Mouse (Mus musculus) megakaryocyte-erythroid progenitor cell, adult 5-6 weeks (primary cell): ENCODE measurements at regions not wholly inside any gene's neighbourhood (a gene's known extent, or its start where the extent isn't known, plus 50 kb on each side); places are given as distances from the start of the nearest gene placed in this dataset.

Source experiments
- ATAC-seq: replicated peaks from 2 replicates; pipeline ENCODE4 v1.8.0; 2016; ENCODE audit warnings: mild to moderate bottlenecking, inconsistent platforms; ENCODE audit not compliant: severe bottlenecking, poor library complexity, low FRiP score, low TSS enrichment

DNA sequence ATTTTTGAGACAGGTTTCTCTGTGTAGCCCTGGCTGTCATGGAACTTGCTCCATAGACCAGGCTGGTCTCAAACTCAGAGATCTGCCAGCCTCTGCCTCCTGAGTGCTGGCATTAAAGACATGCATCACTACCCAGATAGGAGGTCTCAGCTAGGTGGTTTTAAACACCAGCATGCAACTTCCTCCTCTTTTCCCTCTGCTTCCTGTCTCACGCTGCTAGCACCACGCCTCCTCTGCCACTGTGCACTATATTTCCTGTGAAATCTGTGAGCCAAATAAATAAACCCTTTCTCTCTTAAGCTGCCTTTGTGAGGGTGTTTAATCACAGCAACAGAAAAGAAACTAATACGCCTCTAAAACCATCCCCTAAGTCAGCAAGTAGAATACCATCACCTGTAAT lies 109.6 kb upstream of the Arg1 start:
- ATAC-seq = no peak

DNA sequence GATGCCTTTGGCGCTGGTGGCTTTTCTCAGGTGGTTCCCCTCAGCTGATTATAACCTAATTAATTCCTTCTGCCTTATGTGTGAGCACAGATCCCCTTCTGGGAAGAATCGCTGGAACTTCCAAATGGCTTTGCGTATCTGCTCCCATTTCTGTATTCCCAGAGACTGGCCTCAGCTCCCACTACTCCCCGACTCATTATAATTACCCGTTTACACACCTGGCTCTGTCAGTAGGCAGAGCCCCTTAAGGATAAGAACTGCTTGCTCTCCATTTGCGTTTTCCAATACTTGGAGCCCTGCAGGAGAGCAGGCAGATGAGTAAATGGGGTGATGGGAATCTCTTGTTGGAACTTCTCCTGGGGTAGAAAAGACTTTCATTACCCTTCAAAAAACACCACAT lies 108.1 kb upstream of the Arg1 start:
- ATAC-seq = no peak

DNA sequence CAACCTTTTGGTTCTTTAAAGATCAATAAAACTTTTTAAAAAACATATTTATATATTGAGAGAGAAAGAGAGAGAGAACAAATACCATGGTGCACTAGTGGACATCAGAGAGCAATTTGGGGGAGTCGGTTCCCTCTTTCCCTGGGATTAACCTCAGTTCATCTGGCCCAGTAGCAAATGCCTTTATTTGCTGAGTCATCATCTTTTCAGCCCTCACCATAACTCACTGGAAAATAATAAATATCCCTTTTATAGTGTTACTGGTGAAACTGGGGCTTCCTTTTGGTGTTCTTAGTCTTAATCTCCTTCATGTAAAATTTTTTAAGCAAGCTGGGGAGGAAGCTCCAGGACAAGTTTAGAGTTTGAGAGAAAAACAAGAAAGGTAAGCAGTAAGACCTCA lies 105.3 kb upstream of the Arg1 start:
- no peak for ATAC-seq

DNA sequence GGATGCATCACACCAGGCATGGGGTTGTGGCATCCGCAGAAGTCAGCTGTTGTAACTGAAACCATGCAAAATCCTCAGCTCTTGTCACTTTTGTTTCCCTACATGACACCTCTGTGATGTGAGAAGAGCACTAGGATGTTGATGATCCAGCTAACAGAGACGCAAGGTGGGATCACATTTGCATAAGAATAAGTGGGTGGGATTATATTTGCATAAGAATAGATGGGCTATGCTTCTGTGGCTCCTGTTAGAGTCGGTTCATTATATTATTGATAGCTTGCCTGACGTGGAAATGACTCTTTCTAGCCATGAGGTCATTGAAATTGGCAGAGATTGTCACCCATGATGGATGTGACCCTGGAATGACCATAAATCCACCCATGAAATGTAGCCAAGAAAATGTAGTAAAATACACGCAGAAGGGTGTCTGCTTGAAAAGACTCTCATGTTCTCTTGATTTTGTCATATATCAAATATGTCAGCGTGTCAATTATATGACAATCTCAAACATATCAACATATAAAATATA lies 102.2 kb upstream of the Arg1 start:
- ATAC-seq = no peak

DNA sequence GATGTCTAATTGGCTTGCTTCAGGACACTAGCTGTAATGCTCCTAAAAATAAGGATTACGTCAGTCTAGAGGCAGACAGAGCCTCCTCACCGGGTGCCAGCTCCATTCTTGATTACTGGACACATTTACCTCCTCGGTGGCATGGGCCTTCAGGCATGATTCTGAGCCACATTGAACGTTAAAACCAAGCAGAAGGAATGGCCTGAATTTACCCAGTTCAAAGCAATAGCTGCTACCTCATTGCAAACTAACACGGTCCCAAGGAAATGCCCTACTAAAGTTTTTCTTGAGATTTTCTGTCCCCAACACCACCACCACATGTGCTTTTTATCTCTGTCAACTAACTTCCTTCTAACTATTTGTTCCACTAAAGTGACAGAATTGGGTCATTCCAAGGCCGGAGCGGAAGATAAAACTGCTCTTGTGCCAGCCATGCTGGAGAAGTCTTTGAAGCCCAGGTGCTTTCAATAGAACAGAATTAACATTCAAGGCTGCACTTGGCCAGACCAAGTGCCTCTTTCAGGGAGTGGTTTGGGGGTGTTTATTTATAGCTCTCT lies 96.4 kb upstream of the Arg1 start:
- ATAC-seq = no peak

DNA sequence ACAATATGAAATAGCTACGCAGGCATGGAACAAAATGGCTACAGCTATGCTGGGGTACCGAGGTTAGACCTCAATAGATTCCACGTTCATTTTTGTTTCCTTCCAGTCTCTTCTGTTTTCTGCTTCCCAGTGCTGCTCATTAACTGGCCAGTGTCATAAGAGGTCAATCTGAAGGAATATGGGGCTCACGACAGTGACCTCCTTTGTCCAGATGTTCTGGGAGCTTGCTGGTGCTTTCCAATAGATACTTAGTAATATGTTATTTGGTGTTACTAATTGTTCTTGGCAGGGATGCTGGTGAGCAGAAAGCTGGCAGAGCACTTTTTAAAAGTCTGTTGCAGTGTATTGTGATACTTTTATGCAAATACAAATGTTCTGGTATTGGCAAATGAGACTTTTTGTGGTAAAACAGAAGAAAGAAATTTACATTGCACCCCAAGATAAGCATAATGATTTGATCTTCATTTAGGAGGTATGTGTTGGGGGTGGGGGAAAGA lies 95.8 kb upstream of the Arg1 start:
- no peak for ATAC-seq

DNA sequence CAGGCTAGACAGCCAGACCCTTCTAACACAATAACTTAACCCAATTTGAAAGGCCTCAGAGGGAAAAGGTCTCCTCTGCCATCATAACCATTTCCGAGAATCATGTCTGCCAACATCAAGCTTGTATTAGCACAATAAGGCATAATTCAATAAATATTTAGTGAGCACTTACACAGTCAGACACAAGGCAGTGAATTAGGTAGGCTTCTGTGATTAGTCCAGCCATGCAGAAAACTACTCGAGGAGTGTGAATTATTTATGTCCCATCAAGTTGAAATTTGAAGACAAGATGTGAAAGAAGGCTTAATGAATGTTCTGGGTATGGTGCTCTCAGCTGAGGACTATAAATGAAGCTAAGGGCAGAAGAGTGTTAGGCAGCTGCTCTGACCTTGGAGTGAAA lies 91.7 kb upstream of the Arg1 start:
- ATAC-seq = no peak

DNA sequence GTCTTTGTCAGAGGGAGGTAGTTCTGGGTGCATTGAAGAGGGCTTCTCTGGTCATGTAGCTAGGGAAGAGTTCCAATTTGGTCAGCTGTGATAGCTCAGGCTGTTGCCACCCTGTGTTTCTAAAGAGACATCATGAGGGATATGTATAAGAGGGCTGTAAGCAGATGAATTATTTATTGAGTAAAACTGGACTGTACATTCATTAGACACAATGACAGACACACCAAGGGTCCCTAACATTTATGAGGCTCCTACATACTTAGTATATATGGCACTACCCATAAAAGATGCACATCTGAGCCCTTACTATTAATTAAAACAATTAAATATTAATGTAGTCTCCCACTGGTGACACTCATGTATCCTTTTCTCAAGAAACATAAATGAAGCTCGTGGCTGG lies 90.6 kb upstream of the Arg1 start:
- ATAC-seq = no peak

DNA sequence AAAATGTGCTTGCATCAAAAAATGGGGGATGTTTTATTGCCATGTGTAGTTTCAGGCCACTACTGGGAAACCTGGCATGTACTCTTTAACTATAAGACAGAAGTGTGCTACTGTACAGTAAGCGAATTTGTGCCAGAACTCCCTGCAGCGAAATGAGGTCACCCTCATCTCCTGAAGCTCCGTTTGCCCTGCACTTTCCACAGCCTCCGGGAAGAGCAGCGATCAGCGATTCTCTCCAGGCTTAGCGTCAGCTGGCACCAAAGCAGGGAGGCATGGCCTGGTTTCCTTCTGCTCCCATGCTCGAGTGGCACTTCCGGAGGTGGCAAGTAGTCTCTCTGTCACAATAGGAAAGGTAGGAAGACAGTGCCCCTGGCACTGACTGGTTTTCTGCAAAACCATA lies 88.8 kb upstream of the Arg1 start:
- no peak for ATAC-seq

DNA sequence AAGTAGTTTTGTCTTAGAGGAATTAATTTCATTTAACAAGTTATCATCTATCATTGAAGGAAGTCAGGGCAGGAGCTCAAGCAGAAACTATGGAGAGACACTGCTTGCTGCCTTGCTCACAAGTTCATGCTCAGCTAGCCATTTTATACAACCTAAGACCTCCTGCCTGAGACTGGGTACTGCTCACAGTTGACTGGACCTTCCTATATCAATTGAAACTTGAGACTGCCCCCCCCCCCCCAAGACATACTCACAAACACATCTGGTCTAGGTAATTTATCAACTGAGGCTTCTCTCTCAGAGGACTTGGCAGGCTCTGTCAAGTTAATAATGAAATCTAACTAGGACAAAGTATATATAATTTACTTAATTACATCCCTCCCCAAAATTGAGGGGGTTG lies 84.8 kb upstream of the Arg1 start:
- ATAC-seq = no peak

DNA sequence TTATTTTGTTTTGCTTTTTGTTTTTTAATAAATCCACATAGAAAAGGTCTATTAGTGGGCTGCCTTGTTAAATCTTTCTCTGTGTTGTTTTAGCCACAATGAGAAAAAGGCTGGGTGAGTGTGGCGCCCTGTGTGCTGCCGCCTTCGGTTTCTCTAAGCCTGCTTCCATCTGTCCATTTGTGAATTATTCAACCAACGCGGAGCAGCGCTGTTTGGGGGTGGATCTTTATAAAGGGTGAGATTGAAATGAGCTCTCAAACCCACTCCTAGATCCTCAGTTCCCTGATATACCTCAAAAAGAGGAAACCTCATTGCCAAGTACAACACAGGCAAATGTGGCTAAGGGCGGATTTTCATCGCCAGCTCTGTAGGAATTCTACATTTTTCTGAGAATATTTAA lies 74.0 kb upstream of the Arg1 start:
- no peak for ATAC-seq

DNA sequence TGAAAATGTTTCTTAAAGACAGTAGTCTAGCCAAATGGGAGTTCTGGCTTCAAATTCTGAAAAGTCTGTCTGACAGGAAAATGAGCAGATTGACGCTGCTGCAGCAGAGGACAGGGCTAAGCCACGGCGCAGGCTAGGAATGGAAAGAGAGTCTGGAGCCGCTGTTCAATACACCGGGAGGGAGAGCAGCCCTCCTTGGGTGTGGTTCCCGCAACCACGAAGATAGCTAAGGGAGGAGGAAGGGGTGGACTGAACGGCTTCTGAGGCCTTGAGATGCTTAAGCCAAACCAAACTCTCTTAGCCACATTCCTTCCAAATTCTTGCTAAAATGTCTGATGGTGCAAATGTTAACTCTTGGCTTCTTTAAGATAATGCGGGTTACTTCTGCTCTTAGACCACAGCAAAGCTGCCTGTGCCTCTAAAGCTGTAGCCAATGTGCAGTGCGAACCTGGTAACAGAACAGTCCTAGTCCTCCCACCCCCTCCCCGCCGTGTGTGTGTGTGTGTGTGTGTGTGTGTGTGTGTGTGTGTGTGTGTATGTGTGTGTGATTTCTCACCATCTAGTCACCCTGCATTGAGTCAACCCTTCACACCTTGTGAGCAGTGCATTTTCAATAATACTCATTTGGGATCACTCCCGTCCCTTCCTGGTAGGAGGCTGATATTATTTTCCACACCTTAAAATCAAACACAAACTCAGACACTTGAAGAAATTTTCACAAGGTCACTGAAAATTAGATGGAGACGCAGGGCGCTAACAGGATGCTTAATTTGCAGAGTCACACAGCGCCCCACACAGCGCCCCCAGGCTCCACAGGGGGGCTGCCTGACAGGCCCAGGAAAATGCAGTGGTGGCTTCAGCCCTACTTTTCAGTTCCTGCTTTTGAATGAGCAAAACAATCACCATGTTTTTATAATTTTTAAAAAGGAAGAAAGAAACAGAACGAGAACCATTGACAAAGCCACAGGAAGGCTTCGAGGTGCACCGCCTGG lies 73.2 kb upstream of the Arg1 start:
- ATAC-seq = peak; percentile 95

DNA sequence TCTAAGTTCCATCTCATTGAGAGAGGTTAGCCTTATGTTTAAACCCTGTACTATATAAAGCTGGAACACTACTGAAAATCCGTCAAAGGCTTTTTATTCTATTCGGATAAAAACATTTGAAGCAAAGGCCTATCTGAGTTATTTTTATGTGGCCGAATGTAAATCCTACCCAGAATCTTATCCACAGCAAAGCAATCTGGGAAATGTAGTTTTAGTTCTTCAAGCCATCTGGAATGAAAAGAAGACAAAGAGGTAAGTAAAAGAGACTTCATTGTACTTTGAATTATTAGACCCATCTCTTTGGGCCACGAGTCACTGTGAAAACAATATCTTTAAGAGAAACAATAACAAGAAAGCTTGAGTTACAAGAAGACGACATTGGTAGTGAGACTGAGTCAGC lies 72.5 kb upstream of the Arg1 start:
- ATAC-seq = no peak

DNA sequence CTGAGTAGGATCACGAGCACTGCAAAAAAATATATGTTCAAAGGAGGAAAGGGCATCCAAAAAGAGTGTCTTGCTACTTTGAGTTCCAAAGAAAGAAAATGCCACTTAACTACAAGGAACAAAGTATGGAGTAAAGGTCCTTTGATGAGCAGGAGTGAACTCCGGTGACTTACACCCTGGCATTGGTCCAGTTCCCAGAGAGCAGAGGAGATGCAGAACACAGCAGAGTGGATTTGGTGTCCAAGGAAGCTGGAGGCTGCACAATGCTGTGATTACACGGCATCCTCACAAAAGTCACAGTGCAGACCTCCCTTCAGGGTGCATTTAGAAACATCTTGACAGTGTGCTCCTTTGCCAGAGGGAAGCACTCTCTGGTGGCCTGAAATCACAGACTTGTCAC lies 70.4 kb upstream of the Arg1 start:
- no peak for ATAC-seq

DNA sequence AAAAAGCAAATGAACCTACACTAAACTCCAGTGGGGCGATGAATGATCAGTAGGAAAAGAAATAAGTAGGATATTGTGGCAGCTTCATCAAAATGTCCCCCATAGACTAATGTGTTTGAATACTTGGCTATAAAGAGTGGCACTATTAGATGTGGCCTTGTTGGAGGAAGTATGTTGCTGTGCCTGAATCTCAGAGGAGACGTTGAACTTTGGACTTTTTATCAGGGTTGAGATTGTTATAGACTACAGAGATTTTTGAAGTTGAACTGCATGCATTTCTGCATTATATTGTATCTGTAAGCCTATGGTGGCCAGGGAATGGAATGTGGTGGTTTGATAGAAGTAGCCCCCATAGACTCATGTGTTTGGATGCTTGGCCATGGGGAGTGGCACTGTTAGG lies 68.5 kb upstream of the Arg1 start:
- no peak for ATAC-seq

DNA sequence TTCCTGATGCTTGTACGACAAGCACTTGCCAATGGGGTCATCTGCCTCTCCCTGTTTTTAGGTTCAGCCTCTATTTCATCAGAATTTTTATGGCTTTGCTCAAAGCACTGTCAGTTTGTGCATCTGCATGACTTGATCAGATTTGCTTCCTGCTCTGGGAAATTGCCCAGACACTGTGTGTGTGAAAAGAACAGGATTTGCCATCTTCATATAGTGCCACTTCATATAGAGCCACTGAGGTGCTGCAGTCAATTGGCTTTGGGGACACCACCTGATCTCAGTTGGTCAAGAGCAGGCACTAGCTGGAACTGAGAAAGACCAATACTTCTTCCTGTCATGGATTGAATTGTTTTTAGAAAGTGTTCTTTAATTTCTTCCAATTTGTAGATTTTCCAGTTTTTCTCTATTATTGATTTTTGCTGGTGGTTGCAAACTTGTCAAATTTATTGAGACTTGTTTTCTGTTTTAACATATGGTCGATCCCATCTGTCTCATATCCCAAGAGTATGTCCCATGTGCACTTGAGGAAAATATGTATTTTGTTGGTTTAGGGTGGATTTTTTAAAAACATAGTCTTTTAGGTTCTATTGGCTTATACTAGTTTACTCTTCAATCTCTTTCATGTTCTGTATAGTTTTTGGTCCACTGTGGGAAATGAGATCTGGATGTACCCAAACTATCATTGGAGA lies 62.8 kb upstream of the Arg1 start:
- ATAC-seq = no peak

DNA sequence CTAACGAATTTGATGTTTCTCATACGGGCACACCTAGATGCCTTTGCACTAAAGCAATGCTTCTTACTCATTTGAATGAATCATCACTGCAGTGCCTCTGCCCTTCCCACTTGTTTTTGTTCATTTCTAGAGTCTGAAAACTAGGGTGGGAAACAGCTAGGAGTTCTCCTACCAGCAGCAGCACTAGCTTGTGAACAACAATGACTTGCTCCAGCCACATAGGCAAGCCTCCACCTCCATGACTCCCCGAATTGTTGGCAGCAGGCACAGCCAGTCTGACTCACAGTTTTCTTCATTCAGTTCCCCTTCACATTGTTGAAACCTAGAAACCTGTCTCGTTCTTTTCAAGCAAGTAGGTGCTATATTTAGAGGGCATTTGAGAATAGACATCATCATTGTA lies 57.5 kb upstream of the Arg1 start:
- no peak for ATAC-seq

DNA sequence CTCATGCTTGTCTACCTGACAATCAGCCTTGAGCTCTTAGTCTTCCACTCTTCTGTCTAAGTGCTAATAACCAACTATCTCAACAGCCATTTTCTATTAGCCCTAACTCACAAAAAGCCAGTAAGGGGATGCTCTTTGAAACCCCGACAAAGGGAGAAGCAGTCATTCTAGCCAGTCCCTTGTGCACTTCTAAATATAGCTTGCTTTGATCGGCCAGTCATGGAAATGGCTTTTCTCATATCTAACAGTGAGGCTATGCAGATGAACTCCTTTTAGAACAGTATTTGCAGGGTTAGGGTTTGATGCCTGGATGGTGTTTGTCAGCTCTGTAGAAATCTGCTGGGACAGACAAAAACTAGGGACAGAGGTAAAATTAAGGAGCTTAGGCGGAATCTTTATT lies 54.5 kb upstream of the Arg1 start:
- ATAC-seq = no peak
